Comparison of ENCODE assay signal across 15 mouse cellular contexts in the genomic region with DNA sequence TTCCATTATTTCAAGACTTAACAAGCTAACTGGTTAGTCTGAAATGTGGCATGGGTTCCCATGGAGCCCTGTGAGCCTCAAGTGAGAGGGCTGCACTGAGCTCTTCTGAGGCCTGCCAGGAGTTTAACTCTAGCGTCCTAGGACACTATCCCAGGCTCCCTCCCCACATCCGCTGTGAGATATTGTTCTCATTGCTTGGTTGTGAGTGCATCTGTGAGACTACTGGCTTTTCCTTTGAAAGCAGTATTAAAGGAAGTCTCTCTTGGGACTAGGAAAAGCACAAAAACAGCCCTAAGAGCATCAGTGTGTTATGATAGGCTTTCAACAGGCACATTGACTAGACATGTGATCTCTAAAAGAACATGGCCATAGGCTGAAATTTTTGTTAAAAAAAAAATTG.
"Had no signal": no experiment of that assay in that cellular context is flagged by ENCODE, and none has a peak within 500 bp of the region (broad histone marks: within the 10 kb centered on the region; RNA-seq: fewer than 3 reads in every experiment).

No protein-coding gene starts in this region.

- H3K4me1 ChIP-seq: kidney, embryonic 15.5 days; liver, embryonic 15.5 days; neural tube, embryonic 15.5 days had no signal

- H3K27me3 ChIP-seq: kidney, embryonic 15.5 days; liver, embryonic 15.5 days; neural tube, embryonic 15.5 days had no signal

- H3K9me3 ChIP-seq: kidney, embryonic 15.5 days; limb, embryonic 10.5 days; liver, embryonic 15.5 days; midbrain, embryonic 10.5 days; neural tube, embryonic 15.5 days had no signal

- H3K4me3 ChIP-seq: kidney, embryonic 15.5 days; left cerebral cortex, adult 2 months; limb, embryonic 10.5 days; liver, embryonic 15.5 days; midbrain, embryonic 10.5 days; myocyte; neural tube, embryonic 15.5 days had no signal

- H3K36me3 ChIP-seq: neural tube, embryonic 15.5 days had no signal

- H3K9ac ChIP-seq: kidney, embryonic 15.5 days; liver, embryonic 15.5 days; neural tube, embryonic 15.5 days had no signal

- H3K27ac ChIP-seq: kidney, embryonic 15.5 days; left cerebral cortex, adult 2 months; limb, embryonic 10.5 days; liver, embryonic 15.5 days; midbrain, embryonic 10.5 days; neural tube, embryonic 15.5 days had no signal

- DNase-seq: kidney, postnatal 14 days; lung, adult 2 months; lung, postnatal 36 days; midbrain, embryonic 14.5 days; right cerebral cortex, adult 18-20 months; right cerebral cortex, postnatal 25 days; spleen, adult 18-20 months; thymus, postnatal 36 days had no signal
